Mouse (Mus musculus) testis, adult 2 months (tissue): ENCODE data around the gene Bcas3. TPM values are rescaled to one million over a fixed set of nuclear protein-coding genes. Genes with fewer than 3 reads are reported as not detected.
A peak's percentile ranks its signal among the peaks of the same experiment; 100 is the strongest.

Experiments
- H3K27ac ChIP-seq: fragments of 200-500 bp; 2 replicates; pipeline ENCODE4 v1.5.1; 2012; ENCODE audit warnings: low read depth, low read length; ENCODE audit not compliant: control insufficient read depth, insufficient read depth
- H3K27me3 ChIP-seq: fragments of 200-500 bp; 2 replicates; pipeline ENCODE4 v1.6.1; 2012; ENCODE audit warnings: mild to moderate bottlenecking, low read length, moderate library complexity; ENCODE audit not compliant: control insufficient read depth, insufficient read depth
- H3K36me3 ChIP-seq: fragments of 200-500 bp; 2 replicates; pipeline ENCODE4 v1.6.1; 2012; ENCODE audit warnings: mild to moderate bottlenecking, low read length; ENCODE audit not compliant: control insufficient read depth, insufficient read depth
- H3K4me1 ChIP-seq: fragments of 200-500 bp; 2 replicates; pipeline ENCODE4 v1.6.1; 2012; ENCODE audit warnings: low read length; ENCODE audit not compliant: control insufficient read depth, insufficient read depth
- H3K4me3 ChIP-seq: fragments of 200-500 bp; 2 replicates; pipeline ENCODE4 v1.5.1; 2012; ENCODE audit warnings: low read depth, mild to moderate bottlenecking, low read length, moderate library complexity, mixed read lengths; ENCODE audit not compliant: control insufficient read depth
- CTCF ChIP-seq: fragments of 200-500 bp; IDR thresholded peaks from 2 replicates; pipeline ENCODE4 v1.5.1; 2012; ENCODE audit warnings: low read depth, mild to moderate bottlenecking, inconsistent platforms, low read length, moderate library complexity; ENCODE audit not compliant: control insufficient read depth, insufficient read depth, insufficient replicate concordance
- POLR2A ChIP-seq: fragments of 200-500 bp; IDR thresholded peaks from 2 replicates; pipeline ENCODE4 v1.6.1; 2012; ENCODE audit warnings: low read depth, mild to moderate bottlenecking, inconsistent platforms, low read length, moderate library complexity; ENCODE audit not compliant: control insufficient read depth
- polyA plus RNA-seq: library from polyadenylated mRNA; depleted of rRNA; stranded (reverse); fragments of >200 nt; gene quantifications from 2 replicates; pipeline ENCODE4 v1.2.3, GENCODE M21; 2012

Bcas3 gene
- polyA plus RNA-seq, 1 experiment = 23.4 TPM

- Histone ChIP-seq H3K4me1 (peaks cover 34% of the 10 kb centered on the region), H3K27me3 (peaks cover 4% of the 10 kb centered on the region), H3K27ac (0 out of 2 replicates have a peak overlapping the region, but pooled peaks have one; percentile 34), H3K36me3 (no peaks in the 10 kb centered on the region), H3K4me3 (peak overlapping the region; percentile 63)
- TF ChIP-seq CTCF (no peak), POLR2A (no peak)
Measured at GRCm38 (mm10) chr11:85833081-85833521, 480.1 kb downstream of the Bcas3 start.

GRCm38 (mm10) chr11:85833761-85834385 lies 480.9 kb downstream of the Bcas3 start:
- Histone ChIP-seq H3K27me3 (peaks cover 4% of the 10 kb centered on the region), H3K4me3 (no peak overlapping the region), H3K36me3 (no peaks in the 10 kb centered on the region), H3K4me1 (peaks cover 36% of the 10 kb centered on the region), H3K27ac (no peak overlapping the region)
- TF ChIP-seq POLR2A (no peak), CTCF (no peak)

DNA sequence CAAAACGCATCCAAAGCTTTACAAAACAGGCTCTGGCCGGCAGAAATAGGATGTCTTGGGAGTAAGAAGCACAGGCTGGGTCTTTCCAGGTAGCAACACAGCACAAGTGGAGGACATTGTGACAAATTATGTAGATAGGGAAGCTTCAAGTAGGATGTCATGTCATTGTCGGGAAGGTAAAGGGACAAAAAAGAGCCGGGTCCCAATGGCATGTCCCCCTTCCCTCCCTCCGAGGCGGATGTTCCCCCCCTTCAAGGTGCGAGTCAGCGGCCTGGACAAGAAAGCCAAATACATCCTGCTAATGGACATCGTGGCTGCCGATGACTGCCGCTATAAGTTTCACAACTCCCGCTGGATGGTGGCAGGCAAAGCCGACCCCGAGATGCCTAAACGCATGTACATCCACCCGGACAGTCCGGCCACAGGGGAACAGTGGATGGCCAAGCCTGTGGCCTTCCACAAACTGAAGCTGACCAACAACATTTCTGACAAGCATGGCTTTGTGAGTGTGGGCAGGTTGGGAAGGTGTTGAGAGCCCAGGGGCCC lies 481.5 kb downstream of the Bcas3 start:
- TF ChIP-seq POLR2A (no peak), CTCF (no peak)
- H3K4me3 ChIP-seq = no peak overlapping the region
- peaks cover 32% of the 10 kb centered on the region for H3K4me1 ChIP-seq
- H3K27ac ChIP-seq = no peak overlapping the region
- peaks cover 4% of the 10 kb centered on the region for H3K27me3 ChIP-seq
- no peaks in the 10 kb centered on the region for H3K36me3 ChIP-seq

DNA sequence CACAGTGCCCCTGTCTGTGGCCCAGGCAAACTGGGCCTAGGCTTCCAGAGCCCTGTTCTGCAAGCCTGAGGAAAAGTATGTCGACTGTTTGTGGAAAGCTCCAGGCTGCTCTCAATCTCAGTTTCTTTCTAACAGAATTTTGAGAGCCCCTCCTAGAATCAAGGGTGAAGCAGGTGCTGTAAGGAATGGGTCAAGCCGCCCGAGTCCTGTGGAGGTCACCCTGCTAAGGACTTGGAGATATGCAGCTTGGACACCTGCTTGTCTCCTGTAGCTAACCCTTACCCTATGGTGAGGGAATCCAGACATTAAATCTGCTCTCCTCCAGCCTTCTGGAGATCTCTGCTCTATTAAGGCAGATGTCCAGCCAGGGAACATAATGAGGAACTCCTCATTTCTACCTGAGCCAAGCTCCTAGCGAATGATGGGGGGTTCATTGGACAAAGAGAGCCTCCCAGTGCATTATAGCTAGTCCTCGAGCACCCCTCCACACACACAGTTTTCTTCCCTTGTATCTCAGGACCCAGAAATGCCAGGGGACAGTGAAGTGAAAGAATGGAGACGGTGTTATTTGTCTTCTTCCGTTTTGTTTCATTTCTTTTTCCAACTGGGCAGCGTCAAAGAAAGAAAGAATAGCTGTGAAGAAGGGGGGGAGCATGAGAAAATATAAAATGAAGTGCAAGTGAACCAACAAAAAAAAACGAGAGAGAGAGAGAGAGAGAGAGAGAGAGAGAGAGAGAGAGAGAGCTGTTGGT lies 482.2 kb downstream of the Bcas3 start:
- Histone ChIP-seq H3K36me3 (no peaks in the 10 kb centered on the region), H3K27me3 (peaks cover 2% of the 10 kb centered on the region; the same call in 1 of the 2 replicates), H3K4me1 (peaks cover 29% of the 10 kb centered on the region), H3K4me3 (no peak overlapping the region), H3K27ac (no peak overlapping the region)
- no peak for TF ChIP-seq CTCF

DNA sequence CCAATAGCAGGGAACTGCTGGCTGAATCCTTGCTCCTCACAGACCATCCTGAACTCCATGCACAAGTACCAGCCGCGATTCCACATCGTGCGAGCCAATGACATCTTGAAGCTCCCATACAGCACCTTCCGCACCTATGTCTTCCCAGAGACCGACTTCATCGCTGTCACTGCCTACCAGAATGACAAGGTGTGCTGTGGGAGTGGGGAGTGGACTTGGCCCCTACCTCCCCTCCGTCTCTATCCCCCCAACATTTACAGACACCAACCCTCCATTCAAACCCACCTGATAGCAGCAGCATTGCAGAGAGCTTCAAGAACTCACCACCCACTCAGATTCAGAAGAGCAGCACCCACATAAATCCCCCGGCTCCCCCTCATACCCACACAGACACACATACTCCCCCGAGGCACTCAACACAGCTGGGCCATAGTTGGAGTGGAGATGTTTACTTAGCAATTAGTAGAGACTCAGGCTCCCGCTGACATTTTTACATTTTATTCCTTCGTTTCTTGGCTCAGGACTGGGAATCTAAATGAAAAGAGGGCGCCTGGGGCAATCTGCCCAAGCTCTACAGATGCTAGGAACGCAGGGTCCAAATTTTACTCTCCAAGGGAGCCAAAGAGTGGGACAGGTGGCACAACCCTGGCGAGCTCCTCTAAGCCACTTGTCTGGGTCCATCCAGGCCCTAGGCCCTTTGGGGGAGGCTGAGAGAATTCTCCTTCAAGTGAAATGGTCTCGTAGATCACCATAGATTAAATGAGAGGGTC lies 483.0 kb downstream of the Bcas3 start:
- Histone ChIP-seq H3K27me3 (peaks cover 5% of the 10 kb centered on the region), H3K36me3 (no peaks in the 10 kb centered on the region), H3K27ac (no peak overlapping the region), H3K4me3 (no peak overlapping the region), H3K4me1 (peaks cover 31% of the 10 kb centered on the region)
- TF ChIP-seq CTCF (no peak), POLR2A (no peak)

DNA sequence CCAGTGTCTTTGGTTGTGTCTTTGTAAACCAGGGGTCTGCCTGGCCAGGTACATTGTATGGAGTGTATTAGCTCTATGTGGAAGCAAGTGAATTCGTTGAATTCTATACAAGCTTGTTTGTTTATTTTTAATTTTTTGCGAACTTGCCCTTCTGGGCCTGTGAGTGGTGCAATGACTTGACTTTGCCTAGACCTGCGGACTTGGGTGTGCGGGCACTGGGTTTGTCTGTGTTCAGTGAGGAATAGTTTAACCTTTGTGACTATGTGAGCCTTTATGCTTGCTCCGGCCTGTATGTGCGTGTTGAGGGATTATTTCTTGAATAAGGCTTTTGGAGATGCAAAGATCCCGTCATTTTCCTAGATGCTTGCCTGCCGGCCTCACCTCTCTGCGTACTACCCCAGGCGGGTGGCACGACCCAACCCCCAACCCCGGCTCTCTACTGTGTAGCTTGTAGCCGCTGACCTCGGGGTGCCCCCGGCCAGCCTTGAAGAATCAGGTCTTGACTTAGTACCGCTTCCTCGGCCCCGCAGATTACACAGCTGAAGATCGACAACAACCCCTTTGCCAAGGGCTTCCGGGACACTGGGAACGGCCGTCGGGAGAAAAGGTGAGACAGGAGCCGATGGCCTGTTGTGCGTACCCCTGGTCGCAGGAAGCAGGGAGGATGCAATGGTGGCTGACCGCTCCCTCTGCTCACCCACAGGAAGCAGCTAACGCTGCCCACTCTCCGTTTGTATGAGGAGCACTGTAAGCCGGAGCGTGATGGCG lies 483.7 kb downstream of the Bcas3 start:
- TF ChIP-seq POLR2A = no peak
- no peak for TF ChIP-seq CTCF
- H3K4me1 ChIP-seq = peaks cover 34% of the 10 kb centered on the region
- H3K27me3 ChIP-seq = peaks cover 5% of the 10 kb centered on the region
- H3K4me3 ChIP-seq = no peak overlapping the region
- H3K27ac ChIP-seq = no peak overlapping the region
- no peaks in the 10 kb centered on the region for H3K36me3 ChIP-seq
